Mouse (Mus musculus): ENCODE measurements around the gene Palb2.

- TF ChIP-seq CTCF (conservative IDR thresholded peaks at IDR 0.05 in 1 of 2, IDR thresholded peaks at IDR 0.05 in 1 of 2; ENCODE audit: low read depth in 2 of 2, low read length in 2 of 2) (no peak), POLR2A (IDR thresholded peaks at IDR 0.05; ENCODE audit: low read depth, low read length) (no peak)
Observed at GRCm38 (mm10) chr7:122131834-122132233, 951 bp downstream of the Palb2 start.

Measured in CH12.LX (cell line).